ENCODE assay signal across 8 mouse cellular contexts in the genomic region with DNA sequence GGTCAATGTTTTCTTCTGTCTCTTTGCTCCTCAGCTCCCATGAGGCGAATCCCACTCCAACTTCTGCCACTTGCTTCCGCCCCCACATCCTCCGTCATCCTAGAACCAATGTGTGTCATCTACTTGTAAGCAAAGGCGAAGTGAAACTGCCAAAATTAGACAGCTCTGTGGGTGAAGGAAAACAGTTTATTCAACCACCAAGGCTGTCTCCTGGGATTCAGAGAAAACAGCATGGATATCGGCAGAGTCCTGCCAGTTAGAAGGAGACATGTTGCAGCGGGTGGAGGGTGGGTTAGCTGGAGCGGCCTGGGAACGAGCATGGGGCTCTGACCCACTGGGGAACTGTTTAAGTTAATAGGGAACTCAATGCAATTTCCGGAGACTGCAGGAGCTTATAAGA. TPM values are rescaled to one million over a fixed set of nuclear protein-coding genes. Genes with fewer than 3 reads are reported as not detected.
DNase-seq lines count a peak whose midpoint lies in the region; ATAC-seq lines count a peak whose summit lies in the region.

No protein-coding gene starts in this region.

- peak; percentile 90 for DNase-seq in right cerebral cortex, adult 18-20 months
- no peak for DNase-seq in right cerebral cortex, postnatal 4 days
- DNase-seq in left cerebral cortex, postnatal 10 days (ENCODE audit: extremely low spot score in 1 of 2, low spot score in 2 of 2) = peak; percentile 48 to 61
- DNase-seq in skeletal muscle tissue, adult 2 months (ENCODE audit: low read depth, low spot score) = peak; percentile 58
- DNase-seq in adrenal gland, postnatal 36 days = no peak
- DNase-seq in cerebellum, adult 11 months = no peak
- no peak for DNase-seq in kidney, adult 18-20 months

- intact Hi-C loops in left cerebral cortex, postnatal 10 days (cut with DNase I) = no loop called here

- peak; percentile 67 for ATAC-seq in granulocyte monocyte progenitor cell, adult 5-6 weeks (replicated peaks; ENCODE audit: poor library complexity, severe bottlenecking)

RNA-seq across cellular contexts. Expression of a gene that starts 52.4 kb away (rescaled TPM):
- not detected in 2 replicates for total RNA-seq in granulocyte monocyte progenitor cell, adult 5-6 weeks (2014; fragmentation: Nextera tagmentation)
- not detected in 2 replicates for total RNA-seq in granulocyte monocyte progenitor cell, adult 5-6 weeks (2017)
- total RNA-seq in left cerebral cortex, postnatal 10 days (2021) = 1 to 10 TPM; 7.8 to 9.8 TPM
- total RNA-seq in adrenal gland, postnatal 36 days (2021) = 1 to 10 TPM; 1.5 to 4.6 TPM

Comparison
In these comparisons a context has a peak if more than half of its experiments do, and no peak if none do; other contexts are left out.
1. DNase-seq: peak in right cerebral cortex, adult 18-20 months (single experiment), left cerebral cortex, postnatal 10 days (2 of 2) and skeletal muscle tissue, adult 2 months (single experiment); none in right cerebral cortex, postnatal 4 days (single experiment), adrenal gland, postnatal 36 days (0 of 2), cerebellum, adult 11 months (single experiment) and kidney, adult 18-20 months (single experiment).